Mouse (Mus musculus) cerebellum, adult 9-11 months (tissue): Measurements from ENCODE around the gene Arhgap10.

ENCODE experiments used
- DNase-seq: peaks from one replicate; pipeline ENCODE4 v3.0.0; 2022

Gene Arhgap10

DNA sequence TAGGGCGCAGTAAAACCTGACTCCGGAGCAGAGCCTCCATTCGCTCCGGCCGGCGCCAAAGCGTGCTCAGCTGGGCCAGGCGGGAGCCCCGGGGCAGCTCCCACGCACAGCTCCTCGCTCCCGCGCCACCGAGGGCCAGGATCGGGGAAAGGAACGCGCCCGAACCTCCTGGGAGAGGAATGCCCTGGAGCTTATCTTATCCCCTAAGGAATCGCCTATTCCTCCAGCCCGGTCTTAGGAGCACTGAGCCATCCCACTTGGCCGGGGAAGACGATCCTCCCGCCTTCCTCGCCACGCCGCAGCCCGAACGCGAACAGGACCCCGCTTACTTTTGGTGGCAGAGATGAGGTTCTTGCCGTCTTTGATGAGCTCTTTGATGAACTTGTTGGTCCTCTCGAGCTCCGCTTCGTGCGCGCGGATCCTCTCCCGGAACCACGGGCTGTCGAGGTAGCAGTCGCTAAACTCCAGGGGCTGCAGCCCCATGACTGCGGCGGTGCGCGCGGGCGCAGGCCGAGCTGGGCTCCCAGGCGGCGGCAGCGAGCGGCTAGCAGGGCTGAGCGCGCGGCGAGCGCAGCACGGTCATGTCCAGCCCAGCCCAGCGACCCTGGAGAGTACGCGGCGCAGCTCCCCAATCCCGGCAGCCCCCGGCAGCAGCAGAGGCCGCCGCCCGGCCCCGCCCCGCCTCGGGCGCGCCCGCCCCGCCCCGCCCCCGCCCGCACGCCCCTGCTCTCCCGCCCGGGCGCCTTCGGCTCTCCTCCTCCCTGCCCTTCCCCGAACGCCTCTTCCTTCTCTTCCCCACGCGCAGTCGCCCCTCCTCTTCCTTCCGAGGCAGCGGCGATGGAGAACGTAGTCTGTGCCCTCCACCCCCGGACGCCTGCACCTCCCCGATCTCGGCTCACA is at the start of gene Arhgap10:
Gene Arhgap10 (minus strand): TSS at position 653 of the 900 bp plus-strand sequence.
- DNase-seq = peak; percentile 82

DNA sequence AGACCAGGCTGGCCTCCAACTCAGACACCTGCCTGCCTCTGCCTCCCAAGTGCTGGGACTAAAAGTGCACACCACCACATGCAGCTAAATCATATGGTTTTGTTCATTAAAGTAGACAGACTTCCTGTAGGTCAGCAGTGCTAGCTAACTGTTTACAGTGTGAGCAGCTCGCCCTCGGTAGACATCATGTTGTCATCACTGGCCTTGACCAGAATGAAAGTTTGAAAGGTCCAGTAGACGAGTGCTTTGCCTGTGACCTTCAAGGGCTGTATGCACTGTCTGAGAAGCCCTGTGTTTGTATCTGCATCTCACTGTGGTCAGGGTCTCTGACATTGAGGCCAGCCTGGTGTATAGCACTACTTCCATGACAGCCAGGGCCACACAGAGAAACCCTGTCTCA is 43.7 kb upstream of the Arhgap10 start:
- DNase-seq = no peak

DNA sequence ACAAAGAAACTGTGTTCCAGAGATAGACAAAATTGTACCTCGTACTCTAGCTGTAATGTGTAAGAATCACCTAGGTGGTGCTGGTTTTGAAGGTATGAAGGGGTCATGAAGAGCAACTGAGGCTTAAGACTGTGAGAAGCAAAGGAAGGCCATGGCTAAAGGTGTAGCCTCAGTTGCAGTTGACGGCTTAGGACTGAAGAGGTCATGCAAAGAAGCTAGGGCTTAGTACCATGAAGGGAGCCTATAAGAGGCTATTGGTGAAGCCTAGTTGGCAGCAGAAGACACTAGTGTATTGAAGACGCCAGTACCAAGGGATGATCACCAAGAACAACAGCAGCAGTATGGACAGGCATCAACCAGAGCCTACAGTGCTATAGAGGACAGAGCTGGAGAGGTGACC is 34.7 kb upstream of the Arhgap10 start:
- DNase-seq = no peak

DNA sequence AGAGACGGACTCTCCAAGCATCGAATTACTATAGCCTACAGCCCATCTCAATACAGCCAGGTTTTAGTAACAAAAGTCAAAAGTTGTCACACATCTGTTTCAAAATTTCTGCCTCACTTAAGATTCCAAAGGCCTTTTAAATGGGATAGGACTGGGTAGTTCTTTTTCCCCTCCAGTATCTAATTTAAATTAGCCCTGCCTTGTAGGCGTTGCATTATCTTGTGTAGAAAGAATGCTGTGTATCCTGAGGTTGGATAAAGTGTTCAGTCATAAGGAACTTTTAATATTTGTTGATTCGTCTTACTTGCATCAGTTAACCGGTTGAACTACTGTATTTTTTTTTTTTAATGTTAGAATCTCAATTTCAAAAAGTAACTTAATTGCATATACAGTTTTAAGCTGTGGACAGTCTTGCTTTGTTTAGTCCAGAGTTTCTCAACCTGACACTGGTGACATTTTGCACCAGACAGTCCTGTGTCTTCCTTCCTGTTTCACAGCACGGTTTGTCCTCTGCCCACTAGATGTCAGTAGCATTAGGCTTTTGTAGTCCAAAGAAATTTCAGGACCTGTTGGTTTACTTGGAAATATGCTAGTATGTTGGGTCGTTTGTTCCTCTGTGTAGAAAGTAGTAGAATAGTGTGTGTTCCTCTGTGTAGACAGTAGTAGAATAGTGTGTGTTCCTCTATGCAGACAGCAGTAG is 32.3 kb upstream of the Arhgap10 start:
- DNase-seq = peak; percentile 25

DNA sequence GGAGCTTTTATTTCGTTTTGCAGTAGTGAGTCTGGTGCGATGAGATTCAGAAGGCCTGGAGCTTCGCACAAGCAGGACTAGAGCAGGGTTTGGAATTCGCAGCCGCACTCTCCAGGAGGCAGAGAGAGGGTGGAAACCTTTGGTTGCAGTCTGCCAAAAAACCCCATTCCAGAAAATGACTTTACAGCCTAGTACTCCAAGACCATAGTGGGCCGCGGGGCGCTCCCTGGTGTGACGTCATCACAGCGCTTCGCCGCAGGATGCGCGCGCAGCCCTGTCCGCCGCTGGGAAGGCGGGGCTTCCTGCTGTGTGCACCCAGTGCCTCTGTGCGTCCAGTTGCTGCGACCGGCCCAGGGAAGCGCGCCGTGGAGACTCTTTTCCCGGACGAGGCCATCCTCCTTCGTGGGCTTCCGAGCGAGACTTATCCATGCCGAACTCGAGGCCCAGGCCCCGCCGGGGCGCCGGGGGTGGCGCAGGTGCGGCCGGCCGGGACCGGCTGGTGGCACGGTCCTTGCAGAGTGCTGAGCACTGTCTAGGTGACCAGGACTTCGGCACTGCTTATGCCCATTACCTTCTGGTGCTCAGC is 31.5 kb upstream of the Arhgap10 start, which contains the start of gene Prmt9:
Gene Prmt9 (plus strand): TSS at position 277 of the 586 bp plus-strand sequence.
- peak; percentile 89 for DNase-seq

DNA sequence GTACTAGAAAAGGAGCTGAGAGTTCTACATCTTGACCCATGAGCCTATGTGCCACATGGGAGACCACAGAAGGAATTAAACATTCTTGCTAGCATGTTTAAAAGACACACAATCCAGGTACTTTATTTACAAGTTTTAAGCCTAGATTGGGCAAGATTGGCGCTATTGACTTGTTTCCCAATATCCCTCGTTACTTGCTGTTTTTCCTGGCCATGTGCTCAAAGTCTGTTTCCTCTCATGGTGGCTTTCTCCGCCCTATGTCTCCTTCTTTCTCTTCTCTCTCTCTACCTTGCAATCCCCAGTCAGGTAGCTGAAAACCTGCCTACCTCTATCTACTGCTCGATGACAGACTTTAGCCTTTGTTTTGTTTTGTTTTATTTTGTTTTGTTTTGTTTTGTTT is 27.9 kb upstream of the Arhgap10 start:
- no peak for DNase-seq

DNA sequence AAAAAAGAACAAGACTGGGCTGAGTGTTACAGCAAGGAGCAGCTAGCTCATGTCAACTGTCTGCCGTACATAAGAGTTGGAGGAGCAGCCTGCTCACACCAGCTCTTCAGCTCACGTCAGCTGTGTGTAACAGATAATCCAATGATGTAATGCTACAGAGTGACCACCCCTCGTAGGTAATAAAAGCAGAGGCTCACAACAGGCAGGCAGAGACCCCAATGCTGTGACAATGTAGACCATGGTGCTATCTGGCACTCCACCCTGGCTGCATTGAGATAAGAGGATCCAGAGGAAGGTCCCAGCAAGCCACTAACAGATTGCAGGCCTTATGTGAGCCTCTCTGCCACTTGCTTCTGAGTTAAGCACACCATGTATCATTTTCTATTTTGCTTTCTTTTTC is 26.7 kb upstream of the Arhgap10 start:
- no peak for DNase-seq

DNA sequence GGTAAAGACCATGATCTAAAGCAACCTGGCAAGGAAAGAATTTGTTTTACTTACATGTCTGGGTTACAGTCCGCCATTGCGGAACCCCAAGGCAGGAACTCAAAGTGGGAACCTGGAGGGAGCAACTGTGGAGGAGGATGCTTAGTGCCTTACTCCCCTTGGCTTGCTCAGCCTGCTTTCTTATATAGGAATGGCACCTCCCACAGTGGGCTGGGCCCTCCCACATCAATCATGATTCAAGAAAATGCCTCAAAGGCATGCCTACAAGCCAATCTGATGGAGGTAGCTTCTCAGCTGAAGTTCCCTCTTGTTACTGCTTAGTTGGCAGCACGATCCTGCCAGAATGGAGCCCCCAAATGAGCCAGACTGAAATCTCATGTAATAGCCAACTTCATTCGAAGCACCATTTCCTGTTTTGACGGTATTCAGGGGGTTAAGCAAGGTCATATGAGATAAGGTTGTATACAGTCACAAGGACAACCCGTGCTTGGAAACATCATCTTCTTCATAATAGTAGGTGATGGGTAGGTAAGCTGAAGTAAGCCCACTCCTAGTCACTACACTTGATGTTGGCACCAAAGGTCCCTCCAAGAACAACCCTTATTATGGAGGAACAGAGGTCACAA is 25.5 kb upstream of the Arhgap10 start:
- DNase-seq = no peak

DNA sequence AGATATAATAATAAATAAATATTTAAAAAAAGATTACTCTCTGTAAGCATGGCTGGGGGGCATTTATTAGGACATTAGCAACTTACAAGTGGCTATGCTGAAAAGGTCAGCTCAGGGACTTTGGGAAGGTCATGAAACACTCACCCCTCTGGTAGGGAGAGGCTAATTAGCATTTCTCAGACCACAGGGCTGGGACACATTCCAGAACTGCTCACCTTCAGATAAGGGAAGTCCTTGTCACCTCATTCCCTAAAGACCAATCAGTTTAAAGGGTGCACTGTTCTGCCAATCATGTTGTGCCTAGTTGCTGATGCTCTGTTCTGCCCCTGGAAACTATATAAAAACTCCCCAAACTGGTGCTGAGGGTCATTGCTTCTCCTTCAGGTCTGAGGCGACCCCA is 20.5 kb upstream of the Arhgap10 start:
- no peak for DNase-seq

DNA sequence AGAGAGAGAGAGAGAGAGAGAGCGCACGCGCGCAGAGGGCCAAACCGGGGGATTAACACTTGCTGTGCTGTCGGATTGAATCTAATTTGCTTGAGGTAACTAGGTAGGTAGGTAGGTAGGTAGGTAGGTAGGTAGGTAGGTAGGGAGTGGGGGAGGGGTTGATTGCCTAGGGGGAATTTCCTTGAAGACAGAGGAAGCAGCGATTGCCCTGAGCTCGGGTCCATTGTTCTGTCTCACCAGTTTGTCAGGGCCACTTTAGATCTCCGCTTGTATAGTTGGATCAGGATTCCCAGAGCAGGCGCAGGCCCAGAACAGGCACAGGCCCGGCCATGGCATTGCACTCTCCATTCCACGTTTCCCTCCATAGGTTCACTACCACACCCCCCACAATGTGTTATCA is 19.1 kb upstream of the Arhgap10 start:
- DNase-seq = no peak

DNA sequence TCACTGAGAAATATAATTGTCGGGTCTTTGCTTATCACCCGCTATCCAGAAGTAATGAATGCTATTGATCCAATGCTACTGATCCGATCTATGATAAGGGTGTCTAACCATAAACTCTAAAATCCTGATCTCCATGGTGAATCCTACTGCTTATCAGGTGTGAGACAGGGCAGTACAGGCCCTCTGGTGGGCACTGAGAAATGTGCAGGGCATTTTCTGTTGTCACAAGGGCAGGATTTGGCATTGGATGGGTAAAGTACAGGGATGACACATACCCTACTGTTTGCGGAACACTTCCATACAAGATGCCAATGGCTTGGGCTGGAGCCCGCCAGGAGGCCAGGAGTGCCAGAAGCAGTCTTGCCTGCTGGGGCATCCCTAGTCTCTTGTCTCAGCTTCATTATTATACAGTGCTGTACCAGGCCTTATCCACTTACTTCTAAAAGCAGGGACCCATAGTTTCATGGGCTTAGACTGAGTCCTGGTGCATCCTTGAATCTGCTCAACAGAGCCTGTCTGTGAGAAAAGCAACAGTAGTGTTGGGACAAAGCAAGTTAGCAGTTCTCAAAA is 17.4 kb upstream of the Arhgap10 start:
- peak; percentile 72 for DNase-seq

DNA sequence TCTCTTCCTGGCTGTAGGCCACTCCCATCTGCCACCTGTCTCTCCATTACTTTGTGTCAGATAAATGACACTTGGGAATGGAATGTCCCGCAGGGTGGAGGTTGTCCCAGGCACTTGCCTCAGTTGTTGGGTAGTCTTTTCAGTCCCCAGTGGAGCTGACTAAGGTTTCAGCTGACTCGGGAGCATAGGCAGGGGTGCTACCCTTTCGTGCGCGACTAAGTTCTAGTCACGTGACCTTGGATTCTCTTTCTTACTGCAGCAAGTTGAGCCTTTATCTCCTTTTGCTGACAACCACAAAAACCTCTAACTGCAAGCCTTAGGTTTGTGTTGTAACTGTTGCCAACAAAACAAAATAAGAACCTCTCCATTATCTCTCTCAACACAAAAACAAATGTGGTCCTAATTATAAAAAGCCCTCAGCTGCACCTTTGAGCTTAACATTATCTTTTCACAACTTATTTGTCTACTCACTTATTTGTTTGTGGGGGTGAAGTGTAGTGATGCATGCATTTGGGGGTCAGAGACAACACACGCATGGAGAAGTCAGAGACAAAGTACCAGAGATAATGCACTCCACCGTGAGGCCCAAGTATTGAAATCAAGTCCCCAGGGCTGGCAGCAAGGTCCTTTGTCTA is 16.7 kb upstream of the Arhgap10 start:
- no peak for DNase-seq

DNA sequence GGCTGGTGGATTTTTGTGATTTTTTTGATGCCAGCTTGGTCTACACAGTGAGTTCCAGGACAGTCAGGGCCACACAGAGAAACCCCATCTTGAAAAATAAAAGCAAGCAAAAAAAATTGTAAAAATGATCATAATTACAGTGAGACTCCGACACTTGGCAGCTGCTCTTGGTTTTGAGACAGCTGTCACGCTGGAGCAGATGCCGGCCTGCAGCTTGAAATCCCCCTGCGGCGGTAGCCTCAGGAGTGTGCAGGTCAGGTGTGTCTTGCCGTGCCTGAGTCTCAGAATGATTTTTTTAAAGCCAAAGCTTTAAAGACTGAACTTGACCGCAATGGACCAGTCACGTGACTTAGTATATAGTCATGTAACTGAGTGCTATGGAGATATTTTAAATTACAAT is 8.4 kb upstream of the Arhgap10 start:
- no peak for DNase-seq

DNA sequence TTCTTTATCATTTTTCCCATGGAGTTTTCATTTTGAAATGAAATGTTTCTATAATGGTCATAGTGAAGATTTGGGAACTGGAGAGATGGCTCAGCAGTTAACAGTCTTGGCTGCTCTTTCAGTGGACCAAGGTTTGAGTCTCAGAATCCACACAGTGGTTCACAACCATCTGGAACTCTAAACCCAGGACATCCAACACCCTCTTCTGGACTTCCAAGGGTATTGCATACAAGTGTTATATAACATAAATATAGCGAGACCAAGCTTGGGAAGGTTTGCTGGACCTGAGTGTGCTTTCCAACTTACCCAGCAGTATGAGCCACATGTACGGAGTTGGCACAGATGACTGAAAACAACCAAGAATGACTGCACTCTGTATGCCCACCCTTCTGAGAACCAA is 7.2 kb upstream of the Arhgap10 start:
- DNase-seq = no peak

DNA sequence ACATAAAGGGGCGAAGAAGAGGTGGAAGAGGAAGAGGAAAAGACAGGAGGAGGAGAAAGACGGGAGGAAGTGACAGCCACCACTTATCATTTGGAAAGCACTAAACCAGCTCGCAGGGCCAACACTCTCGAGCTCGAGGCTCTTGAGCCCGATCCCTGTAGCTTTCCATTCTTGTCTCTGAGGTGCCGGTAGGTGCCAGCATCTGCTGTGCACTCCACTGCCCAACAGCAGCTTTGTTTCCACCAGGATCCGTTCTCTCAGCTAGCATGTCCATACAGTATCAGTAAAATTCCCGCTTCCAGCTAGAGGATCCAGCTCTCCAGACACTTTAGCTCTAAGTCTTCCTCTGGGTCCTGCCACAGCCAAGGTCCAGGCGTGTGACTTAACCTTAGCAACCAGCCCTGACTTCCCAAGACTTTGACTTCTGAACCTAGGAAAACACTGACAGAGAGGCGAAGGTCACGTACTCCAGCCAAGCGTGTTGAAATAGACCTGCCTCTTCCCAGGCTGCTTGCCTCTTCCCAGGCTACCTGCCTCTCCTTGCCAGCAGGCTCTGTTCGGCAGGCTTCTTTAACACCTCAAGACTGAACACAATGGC is 6.4 kb upstream of the Arhgap10 start:
- no peak for DNase-seq

DNA sequence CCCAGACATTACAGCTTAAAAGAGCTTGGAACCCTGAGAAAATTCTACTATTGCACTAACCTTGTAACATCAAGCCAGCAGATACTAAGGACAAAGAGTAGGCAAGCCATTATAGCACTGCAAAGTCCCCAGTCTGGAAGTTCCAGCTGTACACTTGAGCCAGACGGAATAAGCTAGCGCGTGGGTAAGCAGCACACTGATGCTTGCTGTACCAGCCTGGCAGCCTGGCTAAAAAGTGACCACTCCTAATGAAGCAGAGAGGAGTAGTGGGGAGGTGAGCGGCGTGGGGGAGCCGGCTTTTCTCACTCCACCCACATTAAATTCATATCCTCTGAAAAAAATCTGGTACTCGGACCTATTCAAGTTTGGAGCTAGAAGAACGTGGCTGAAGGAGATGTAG is 5.2 kb upstream of the Arhgap10 start:
- DNase-seq = no peak

DNA sequence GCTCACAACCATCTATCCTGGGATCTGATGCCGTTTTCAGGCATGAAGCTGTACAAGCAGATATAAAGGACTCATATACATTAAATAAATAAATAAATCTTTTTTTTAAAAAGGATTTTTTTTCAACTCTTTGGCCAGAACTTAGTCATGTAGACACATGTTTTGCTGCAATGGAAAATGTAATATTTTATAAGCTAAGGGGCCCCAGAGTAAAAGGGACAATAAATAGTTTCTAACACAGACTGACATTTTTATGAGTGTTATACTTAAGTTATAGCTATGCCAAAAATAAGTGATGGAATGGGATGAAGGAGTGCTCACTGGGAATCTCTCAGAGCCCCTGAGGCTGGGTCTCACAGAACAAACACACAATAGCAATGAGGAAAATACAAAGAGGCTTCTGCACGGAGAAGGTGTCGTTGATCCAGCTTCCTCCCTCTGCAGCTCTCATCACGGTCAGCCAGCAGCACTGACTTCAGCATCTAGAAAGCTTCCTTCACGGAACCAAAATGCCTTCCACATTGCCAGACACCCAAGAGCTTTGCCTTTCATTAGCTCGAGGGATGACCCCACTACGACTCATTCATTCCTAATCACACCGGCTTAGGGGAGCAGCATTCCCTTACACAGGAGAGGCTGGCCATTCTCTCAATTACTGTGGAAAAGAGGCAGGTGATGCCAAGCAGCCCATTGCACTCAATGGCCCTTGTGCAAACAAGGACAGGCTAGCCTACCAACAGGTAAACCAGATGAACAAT is 3.5 kb upstream of the Arhgap10 start:
- no peak for DNase-seq

DNA sequence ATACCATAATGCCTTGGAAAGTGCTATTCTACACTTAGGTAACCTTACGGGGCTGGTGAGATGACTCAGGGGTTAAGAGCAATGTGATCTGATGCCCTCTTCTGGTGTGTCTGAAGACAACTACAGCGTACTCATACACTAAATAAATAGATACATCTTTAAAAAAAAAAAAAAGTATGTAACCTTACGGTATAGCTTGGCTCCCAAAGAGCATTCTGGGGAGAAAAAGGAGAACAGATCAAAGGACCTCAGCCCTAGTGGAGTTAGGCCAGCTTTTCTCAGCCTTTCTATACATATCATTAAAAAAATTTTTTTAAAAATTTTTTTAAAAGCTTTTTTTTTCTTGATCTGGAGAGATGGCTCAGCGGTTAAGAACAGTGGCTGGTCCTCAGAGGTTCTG is 2.8 kb upstream of the Arhgap10 start:
- DNase-seq = no peak

DNA sequence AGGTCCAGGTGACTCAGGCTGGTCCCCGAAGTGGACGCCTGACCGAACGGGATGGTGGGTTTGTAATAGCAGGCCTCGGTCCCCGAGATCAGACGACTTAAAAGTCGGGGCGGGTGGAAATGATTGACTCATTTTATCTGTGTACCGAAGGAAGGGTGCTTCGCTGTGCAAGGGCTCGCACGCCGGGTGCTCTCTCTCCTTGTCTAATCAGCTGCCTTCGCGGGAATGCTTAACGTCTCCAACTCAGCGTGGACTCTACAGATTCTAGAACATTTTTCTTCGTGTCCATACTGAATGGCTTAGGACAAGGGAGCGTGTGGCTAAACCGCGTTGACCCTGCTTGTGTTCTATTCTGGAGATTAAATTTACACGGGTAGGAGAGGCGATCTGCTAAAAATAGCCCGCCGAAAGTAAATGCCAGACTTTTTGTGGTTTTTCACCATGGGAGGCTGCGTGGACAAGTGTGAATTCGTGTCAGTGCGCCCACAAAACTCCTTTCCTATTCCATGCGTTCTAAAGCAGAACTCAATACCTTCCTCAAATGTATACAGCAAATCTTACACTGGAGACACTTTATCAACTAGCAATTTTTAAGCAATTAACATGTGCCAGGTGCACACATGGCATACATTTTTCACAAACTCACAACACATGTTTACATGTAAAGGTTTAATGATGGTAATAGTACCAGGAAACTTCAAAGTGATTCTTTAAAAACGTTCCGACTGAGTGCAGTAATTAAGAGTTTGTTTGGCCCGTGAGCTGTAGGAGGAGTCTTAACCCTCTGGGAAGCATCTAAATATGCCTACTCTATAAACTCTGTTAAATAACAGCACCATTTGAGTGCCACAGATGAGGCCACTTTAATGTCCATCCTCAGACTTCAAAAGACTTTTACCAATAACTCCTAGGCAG is 705 bp upstream of the Arhgap10 start:
- no peak for DNase-seq

DNA sequence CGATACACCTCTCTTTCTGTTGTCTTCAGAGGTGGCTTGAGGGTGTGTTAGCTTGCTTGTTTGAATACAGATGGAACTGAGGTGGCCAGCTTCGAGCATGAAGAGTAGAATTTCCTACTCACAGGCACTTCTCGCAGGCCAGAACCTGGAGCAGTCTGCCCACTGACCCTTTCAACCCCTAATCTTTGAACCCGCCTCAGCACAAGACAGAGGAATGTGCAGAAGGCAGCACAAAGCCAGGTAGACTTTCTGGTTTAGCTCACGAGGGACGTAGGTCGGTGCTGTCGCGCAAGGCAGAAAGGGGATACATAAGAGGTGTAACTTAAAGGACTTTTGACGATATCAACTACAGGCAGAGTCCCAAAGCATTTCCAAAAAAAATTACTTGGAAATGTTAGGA is 908 bp downstream of the Arhgap10 start:
- DNase-seq = no peak
